Comparison of ENCODE assay signal across 10 mouse cellular contexts in the genomic region with DNA sequence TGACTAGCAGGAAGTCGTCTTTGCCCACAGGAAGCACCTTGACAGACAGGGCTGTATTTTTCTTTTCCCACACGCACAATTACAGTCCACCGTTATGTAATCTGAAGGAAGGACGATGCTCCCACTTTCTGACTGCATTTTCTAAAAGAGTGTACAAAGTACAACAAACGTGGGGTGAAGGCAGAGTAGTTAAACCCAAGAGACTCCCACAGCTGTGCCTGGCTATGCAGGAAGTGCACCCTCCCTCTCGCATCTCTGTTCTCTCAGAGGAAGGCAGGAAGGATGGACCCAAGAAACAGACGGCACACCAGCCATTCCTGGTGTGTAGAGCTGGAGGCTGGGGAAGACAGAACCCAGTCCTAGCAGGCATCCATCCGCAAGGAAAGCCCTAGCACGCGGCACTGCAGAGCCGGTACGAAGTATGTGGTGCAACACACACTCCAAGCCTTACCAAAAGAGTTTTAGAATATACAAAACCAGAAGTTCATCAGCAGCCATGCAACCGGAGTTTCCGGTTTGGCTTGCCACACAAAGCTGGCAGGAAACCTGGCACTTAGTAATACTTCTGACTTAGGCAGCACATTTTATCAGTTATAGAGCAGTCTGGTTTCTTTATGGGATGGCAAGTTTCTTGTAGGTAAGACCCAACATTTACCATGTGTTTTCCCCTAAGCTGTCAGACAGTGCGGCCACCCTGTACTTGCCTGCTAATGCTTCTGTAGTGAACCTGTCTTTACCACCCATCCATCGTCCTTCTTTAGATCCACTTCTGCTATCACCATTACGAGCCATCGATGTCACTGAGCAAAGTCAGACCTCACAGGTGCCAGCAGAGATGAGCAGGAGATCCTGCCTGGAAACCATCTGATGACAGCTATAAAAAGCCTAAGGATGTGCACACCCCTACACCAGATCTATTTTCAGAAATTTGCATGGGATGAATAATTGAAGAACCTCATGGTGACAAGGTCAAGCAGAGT. TPM values are rescaled to one million over a fixed set of nuclear protein-coding genes. Genes with fewer than 3 reads are reported as not detected.
DNase-seq lines count a peak whose midpoint lies in the region; ATAC-seq and TF ChIP-seq lines count a peak whose summit lies in the region.
"Had no signal": no experiment of that assay in that cellular context is flagged by ENCODE, and none has a peak within 500 bp of the region (broad histone marks: within the 10 kb centered on the region; RNA-seq: fewer than 3 reads in every experiment).

No protein-coding gene starts in this region.

- H3K36me3 ChIP-seq in spleen, adult 2 months (ENCODE audit: control insufficient read depth, insufficient read depth, low read length), result peaks cover 10% of the 10 kb centered on the region
- no peaks in the 10 kb centered on the region; the same call in 1 of the 2 replicates for H3K36me3 ChIP-seq in liver, embryonic 16.5 days (ENCODE audit: control insufficient read depth, insufficient read depth)

- no peaks in the 10 kb centered on the region for H3K9me3 ChIP-seq in liver, embryonic 16.5 days (replicated peaks; ENCODE audit: control insufficient read depth, low read length)

- TF ChIP-seq POLR2A in spleen, adult 2 months (IDR thresholded peaks at IDR 0.05; ENCODE audit: low read depth, low read length), result no peak

- no peak overlapping the region for H3K9ac ChIP-seq in liver, embryonic 16.5 days (ENCODE audit: low read depth, low read length)

- H3K4me2 ChIP-seq in liver, embryonic 16.5 days (ENCODE audit: low read depth, low read length), result no peak overlapping the region; the same call in 1 of the 2 replicates

- H3K4me3 ChIP-seq in spleen, adult 2 months (ENCODE audit: extremely low read depth, insufficient read depth, insufficient read length), result peak overlapping the region; percentile 49; the same call in 1 of the 2 replicates
- H3K4me3 ChIP-seq in liver, embryonic 16.5 days (ENCODE audit: low read depth, low read length), result no peak overlapping the region
- H3K4me3 ChIP-seq: erythroblast, embryonic 14.5 days; myocyte had no signal

- no peaks in the 10 kb centered on the region for H3K27me3 ChIP-seq in spleen, adult 2 months (ENCODE audit: control insufficient read depth, insufficient read depth, low read length)
- no peaks in the 10 kb centered on the region for H3K27me3 ChIP-seq in liver, embryonic 16.5 days (ENCODE audit: control insufficient read depth, insufficient read depth, low read depth, low read length)

- DNase-seq in frontal cortex, postnatal 36 days (ENCODE audit: low spot score in 2 of 2), result peak; percentile 41 to 49
- no peak for DNase-seq in frontal cortex, postnatal 25 days (ENCODE audit: low spot score in 2 of 2)
- DNase-seq in spleen, adult 2 months (ENCODE audit: low read depth in 1 of 2, low spot score in 2 of 2), result peak; percentile 9 to 29
- no peak for DNase-seq in spleen, adult 12 weeks (ENCODE audit: low spot score)
- DNase-seq in thymus, postnatal 14 days, result peak; percentile 69
- DNase-seq in layer of hippocampus, postnatal 25 days (ENCODE audit: extremely low spot score in 1 of 2, low spot score in 1 of 2), result no peak

- ATAC-seq in liver, embryonic 16.5 days (ENCODE audit: low read depth), result peak; percentile 19; the same call in 1 of the 2 replicates
- no peak for ATAC-seq in erythroid progenitor cell, adult 5-6 weeks (replicated peaks; ENCODE audit: low FRiP score, poor library complexity, severe bottlenecking)

- no peak for TF ChIP-seq CTCF in spleen, adult 2 months (IDR thresholded peaks at IDR 0.05; ENCODE audit: extremely low read depth, insufficient read depth, insufficient read length, insufficient replicate concordance)

- H3K4me1 ChIP-seq in spleen, adult 2 months (ENCODE audit: control insufficient read depth, insufficient read depth, insufficient read length), result peaks cover 9% of the 10 kb centered on the region; the same call in 1 of the 2 replicates
- no peaks in the 10 kb centered on the region for H3K4me1 ChIP-seq in liver, embryonic 16.5 days (ENCODE audit: control insufficient read depth, low read depth, low read length)

- H3K27ac ChIP-seq in spleen, adult 2 months (ENCODE audit: insufficient read depth, low read length), result peak overlapping the region; percentile 43
- H3K27ac ChIP-seq in liver, embryonic 16.5 days (ENCODE audit: low read length), result peak overlapping the region; percentile 59

- 5% methylated on average over 18 of the region's 18 CpGs for WGBS in spleen, adult 2 months
- WGBS in liver, embryonic 16.5 days (ENCODE audit: insufficient replicate concordance), result 26% methylated on average over 18 of the region's 18 CpGs

RNA-seq across cellular contexts. Expression of a gene that starts 39.7 kb away (rescaled TPM):
- 65.9 and 138 TPM in 2 replicates for polyA plus RNA-seq in spleen, adult 2 months (2012; rRNA removed)
- polyA plus RNA-seq in liver, embryonic 16.5 days (2015; fragmentation: Nextera tagmentation; extraction: Ambion mirVana), result 0.08 and 0.17 TPM in 2 replicates
- 1 to 10 TPM; 2.2 to 2.8 TPM for total RNA-seq in layer of hippocampus, postnatal 25 days (2021)
- total RNA-seq in erythroid progenitor cell, adult 5-6 weeks (2015; ENCODE audit: low replicate concordance), result 6.8 and 10.1 TPM in 2 replicates
- total RNA-seq in erythroid progenitor cell, adult 5-6 weeks (2017; ENCODE audit: low replicate concordance), result 2.1 TPM in 1 of 2 replicates, not detected in the other

Comparison
In these comparisons a context has a peak if more than half of its experiments do, and no peak if none do; other contexts are left out.
1. DNase-seq: peak in frontal cortex, postnatal 36 days (2 of 2), spleen, adult 2 months (2 of 2) and thymus, postnatal 14 days (single experiment); none in frontal cortex, postnatal 25 days (0 of 2), spleen, adult 12 weeks (single experiment) and layer of hippocampus, postnatal 25 days (0 of 2).